Mouse (Mus musculus): Measurements from ENCODE around the gene Vps37c. TPM values are rescaled to one million over a fixed set of nuclear protein-coding genes. Genes with fewer than 3 reads are reported as not detected.
A peak's percentile ranks its signal among the peaks of the same experiment; 100 is the strongest.

The Vps37c gene
- total RNA-seq, 2 experiments from 2014 or later: 27.3 to 32.3 TPM

DNA sequence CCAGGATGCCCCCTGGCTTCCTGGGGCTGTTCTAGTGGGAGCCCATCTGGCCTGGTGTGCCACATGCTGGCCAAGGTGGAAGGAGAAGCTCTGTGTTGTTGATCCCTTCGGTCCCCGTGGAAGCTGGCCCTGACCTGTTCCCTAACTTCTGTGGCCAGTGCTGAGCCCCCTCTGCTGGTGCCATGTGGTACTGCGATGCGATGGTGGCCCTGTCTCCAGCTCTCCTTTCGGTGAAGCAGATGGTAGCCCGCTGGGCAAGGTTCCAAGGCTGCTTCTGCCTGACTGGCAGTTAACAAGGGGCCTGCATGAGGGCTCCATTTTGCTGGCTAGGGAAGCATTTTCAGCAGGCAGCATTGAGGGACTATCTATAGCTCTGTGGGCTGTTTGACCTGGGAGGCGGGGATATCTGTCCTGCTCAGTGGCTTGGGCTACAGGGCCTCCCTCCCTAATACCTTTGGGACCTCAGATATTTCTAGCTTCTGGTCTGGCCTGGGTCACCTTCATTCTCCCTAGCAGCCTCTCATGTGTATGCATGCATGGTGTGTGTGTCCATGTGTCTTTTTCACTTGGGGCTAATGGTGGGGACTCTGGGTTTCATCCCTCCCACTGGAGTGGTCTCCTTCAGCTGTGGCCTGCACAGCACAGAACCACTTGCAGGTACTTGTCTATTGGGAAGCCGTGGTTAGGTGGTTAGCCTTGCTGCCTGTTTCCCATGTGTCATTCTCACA is 21.0 kb downstream of the Vps37c start:
- intact Hi-C loops (cut with DNase I): loop anchor here (1.0 to 5.0 kb wide), 6 partner anchors 20 to 243 kb away; partner anchors contain the start of genes Pga5, Tmem109 and Tmem132a
- peak; percentile 98 for DNase-seq (ENCODE audit: low spot score in 2 of 2)

DNA sequence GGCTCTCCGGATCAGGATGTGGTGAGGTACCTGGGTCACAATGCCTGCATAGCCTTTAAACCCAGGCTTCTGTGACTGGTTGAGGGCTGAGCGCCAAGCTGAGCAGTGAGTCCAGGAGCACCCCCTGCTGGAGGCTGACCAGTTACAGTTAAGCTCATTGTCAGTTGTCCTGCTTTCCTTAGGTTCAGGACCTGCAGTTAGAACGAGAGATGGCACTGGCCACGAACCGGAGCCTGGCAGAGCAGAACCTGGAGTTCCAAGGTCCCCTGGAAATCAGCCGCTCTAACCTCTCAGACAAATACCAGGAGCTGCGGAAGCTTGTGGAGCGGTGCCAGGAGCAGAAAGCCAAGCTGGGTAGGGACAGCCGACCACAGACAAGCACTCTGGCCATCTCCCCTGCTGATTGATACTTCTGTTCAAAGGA is 21.6 kb downstream of the Vps37c start:
- intact Hi-C loops (cut with DNase I): loop anchor here (5.0 kb wide), 4 partner anchors 102 to 242 kb away; partner anchors contain the start of genes Tmem109 and Tmem132a
- peak; percentile 74 to 77 for DNase-seq (ENCODE audit: low spot score in 2 of 2)

DNA sequence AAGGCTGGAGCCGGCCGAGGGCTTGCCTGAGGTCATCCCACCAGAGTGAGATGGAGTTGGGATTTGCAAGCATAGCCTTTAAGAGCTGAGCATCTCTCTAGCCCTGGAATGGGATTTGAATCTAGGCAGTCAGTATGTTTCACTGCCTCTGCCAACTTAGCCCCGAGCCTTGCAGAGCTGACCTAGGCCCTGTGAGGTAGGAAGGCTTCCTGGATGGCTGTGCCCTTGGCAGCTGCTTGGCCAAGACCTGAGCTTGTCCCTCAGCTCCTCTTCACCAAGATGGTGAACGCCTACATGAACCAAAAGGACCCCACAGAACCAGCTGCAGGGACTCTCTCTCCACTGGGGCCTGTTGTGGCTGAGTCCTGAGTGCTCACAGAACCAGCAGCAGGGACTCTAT is 22.2 kb downstream of the Vps37c start:
- intact Hi-C loops (cut with DNase I): loop anchor here (5.0 kb wide), 4 partner anchors 102 to 242 kb away; partner anchors contain the start of genes Tmem109 and Tmem132a
- DNase-seq (ENCODE audit: low spot score in 2 of 2): no peak

GRCm38 (mm10) chr19:10712194-10712593 is 23.7 kb downstream of the Vps37c start:
- intact Hi-C loops (cut with DNase I): loop anchor here (5.0 kb wide), 4 partner anchors 100 to 240 kb away; partner anchors contain the start of genes Tmem109 and Tmem132a
- DNase-seq (ENCODE audit: low spot score in 2 of 2): no peak

DNA sequence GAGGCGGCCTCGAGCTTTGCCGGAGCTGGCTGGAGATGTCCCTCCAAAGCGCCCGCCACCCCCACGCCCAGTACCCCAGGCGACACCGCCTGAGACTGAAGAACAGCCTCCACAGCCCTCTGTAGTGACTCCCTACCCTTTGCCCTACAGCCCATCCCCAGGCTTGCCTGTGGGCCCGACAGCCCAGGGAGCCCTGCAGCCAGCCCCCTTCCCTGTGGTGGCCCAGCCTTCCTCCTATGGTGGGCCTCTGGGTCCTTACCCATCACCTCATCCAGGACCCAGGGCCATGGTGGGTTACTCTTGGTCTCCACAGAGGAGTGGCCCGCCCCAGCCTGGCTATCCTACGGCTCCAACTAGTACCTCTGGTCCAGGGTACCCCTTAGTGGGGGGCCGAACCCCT is 24.1 kb downstream of the Vps37c start:
- no peak for DNase-seq (ENCODE audit: low spot score in 2 of 2)
- intact Hi-C loops (cut with DNase I): loop anchor here (5.0 kb wide), 4 partner anchors 100 to 240 kb away; partner anchors contain the start of genes Tmem109 and Tmem132a

DNA sequence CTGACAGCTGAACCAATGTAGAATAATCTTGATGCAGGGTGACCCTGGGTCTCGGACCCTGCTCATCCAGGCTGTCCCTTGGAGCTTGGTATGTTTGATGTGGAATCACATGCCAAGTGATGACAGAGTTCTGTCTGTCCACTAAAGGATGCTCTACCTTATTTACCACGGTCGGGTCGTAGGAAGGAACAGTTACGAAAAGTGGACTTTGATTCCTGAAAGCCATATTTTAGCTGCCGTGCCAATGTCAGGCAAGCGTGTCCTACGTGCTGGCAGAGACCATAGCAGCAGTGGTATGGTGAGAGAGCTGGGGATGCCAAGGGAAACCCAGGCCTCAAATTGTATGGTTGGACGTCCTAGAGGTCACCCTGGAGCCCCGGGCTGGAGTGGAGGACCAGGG is 25.0 kb downstream of the Vps37c start:
- intact Hi-C loops (cut with DNase I): loop anchor here (5.0 kb wide), 4 partner anchors 99 to 239 kb away; partner anchors contain the start of genes Tmem109 and Tmem132a
- DNase-seq (ENCODE audit: low spot score in 2 of 2): no peak

DNA sequence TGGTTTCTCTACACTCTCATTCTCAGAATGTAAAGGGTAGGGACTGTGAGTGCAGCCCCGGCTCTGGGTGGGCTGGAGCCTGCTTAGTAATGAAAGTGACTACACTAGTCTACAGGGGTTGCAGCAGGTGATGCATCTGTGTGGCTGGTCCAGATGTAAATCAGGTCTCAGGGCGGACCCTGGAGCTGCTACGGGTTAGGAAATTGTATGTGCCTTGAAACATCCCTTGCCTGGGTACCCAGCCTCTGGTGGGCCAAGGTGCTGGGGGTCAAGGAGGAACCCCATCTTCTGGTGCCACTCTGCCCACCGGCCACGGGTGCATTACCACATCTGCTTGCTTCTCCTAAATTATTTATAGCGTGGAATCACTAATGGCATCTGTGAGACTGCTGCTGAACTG is 25.6 kb downstream of the Vps37c start:
- no peak for DNase-seq (ENCODE audit: low spot score in 2 of 2)
- intact Hi-C loops (cut with DNase I): loop anchor here (5.0 kb wide), 4 partner anchors 98 to 238 kb away; partner anchors contain the start of genes Tmem109 and Tmem132a

- peak; percentile 72 to 89 for DNase-seq (ENCODE audit: low spot score in 2 of 2)
- intact Hi-C loops (cut with DNase I): loop anchor here (5.0 kb wide), 4 partner anchors 97 to 237 kb away; partner anchors contain the start of genes Tmem109 and Tmem132a
Measured at GRCm38 (mm10) chr19:10714682-10715475, 26.3 kb downstream of the Vps37c start.

- no peak for DNase-seq (ENCODE audit: low spot score in 2 of 2)
- intact Hi-C loops (cut with DNase I): no loop called here
Measured at GRCm38 (mm10) chr19:10715476-10715875, 26.9 kb downstream of the Vps37c start.

GRCm38 (mm10) chr19:10718251-10718775 is 29.8 kb downstream of the Vps37c start:
- intact Hi-C loops (cut with DNase I): no loop called here
- DNase-seq (ENCODE audit: low spot score in 2 of 2): no peak

- intact Hi-C loops (cut with DNase I): no loop called here
- DNase-seq (ENCODE audit: low spot score in 2 of 2): no peak
Measured at GRCm38 (mm10) chr19:10719751-10720150, 31.2 kb downstream of the Vps37c start.

- intact Hi-C loops (cut with DNase I): no loop called here
- no peak for DNase-seq (ENCODE audit: low spot score in 2 of 2)
Measured at GRCm38 (mm10) chr19:10720524-10720923, 32.0 kb downstream of the Vps37c start.

- intact Hi-C loops (cut with DNase I): no loop called here
- DNase-seq (ENCODE audit: low spot score in 2 of 2): no peak
Measured at GRCm38 (mm10) chr19:10721064-10721463, 32.5 kb downstream of the Vps37c start.

- DNase-seq (ENCODE audit: low spot score in 2 of 2): no peak
- intact Hi-C loops (cut with DNase I): no loop called here
Measured at GRCm38 (mm10) chr19:10723084-10723483, 34.5 kb downstream of the Vps37c start.

DNA sequence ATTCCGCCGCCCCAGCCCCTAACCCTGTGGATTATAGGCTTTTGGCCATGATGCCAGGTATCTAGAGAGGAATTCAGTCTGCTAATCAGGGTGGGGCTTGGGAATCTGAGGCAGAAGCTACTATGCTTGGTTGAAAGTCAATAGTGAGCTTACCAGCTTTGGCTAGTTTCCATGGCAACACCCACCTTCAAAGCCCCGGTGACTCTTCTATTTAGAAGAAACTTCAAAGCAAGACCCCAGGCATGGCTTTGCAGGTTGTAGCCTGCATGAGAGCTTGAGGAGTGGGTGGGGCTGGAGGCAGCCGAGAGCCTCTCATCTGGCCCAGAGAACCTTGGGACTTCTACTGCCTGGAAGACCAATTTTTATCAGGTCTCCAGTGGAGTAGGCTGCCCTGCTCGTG is 35.1 kb downstream of the Vps37c start:
- intact Hi-C loops (cut with DNase I): no loop called here
- no peak for DNase-seq (ENCODE audit: low spot score in 2 of 2)

- intact Hi-C loops (cut with DNase I): no loop called here
- DNase-seq (ENCODE audit: low spot score in 2 of 2): no peak
Measured at GRCm38 (mm10) chr19:10724629-10725363, 36.3 kb downstream of the Vps37c start.

GRCm38 (mm10) chr19:10729889-10730288 is 41.4 kb downstream of the Vps37c start:
- intact Hi-C loops (cut with DNase I): no loop called here
- no peak for DNase-seq (ENCODE audit: low spot score in 2 of 2)

GRCm38 (mm10) chr19:10730469-10730868 is 41.9 kb downstream of the Vps37c start:
- intact Hi-C loops (cut with DNase I): no loop called here
- DNase-seq (ENCODE audit: low spot score in 2 of 2): peak in 1 of 2 experiments; percentile 72

DNA sequence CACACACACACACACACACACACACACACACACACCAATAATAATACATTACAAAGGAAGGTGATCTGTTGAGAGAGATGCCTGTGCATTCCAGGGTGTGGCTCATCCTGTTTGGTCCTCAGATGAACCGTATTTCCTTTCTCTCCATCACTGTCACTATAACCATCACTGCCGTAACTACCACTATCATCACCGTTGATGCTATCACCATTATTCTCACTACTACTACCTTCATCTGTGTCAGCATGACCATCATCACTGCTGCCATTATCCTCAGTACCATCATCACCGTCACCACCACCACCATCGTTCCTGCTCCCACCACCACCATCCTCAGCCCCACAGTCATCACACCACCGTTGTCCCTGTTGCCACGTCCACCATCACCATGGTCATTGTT is 43.4 kb downstream of the Vps37c start:
- intact Hi-C loops (cut with DNase I): no loop called here
- no peak for DNase-seq (ENCODE audit: low spot score in 2 of 2)

All from left cerebral cortex, postnatal 25 days (tissue).